Mouse (Mus musculus) small intestine, adult 2 months (tissue): Measurements from ENCODE around the gene Cep112.

Source experiments
- CTCF ChIP-seq: fragments of 200-500 bp; IDR thresholded peaks from 2 replicates; pipeline ENCODE4 v1.5.1; 2012; ENCODE audit warnings: low read depth, mild to moderate bottlenecking, control low read depth, inconsistent platforms, low read length, moderate library complexity, mixed read lengths; ENCODE audit not compliant: insufficient replicate concordance, insufficient read length; ENCODE audit errors: extremely low read depth
- POLR2A ChIP-seq: fragments of 200-500 bp; IDR thresholded peaks from 2 replicates; pipeline ENCODE4 v1.6.1; 2012; ENCODE audit warnings: low read depth, mild to moderate bottlenecking, control low read depth, inconsistent platforms, low read length, moderate library complexity

DNA sequence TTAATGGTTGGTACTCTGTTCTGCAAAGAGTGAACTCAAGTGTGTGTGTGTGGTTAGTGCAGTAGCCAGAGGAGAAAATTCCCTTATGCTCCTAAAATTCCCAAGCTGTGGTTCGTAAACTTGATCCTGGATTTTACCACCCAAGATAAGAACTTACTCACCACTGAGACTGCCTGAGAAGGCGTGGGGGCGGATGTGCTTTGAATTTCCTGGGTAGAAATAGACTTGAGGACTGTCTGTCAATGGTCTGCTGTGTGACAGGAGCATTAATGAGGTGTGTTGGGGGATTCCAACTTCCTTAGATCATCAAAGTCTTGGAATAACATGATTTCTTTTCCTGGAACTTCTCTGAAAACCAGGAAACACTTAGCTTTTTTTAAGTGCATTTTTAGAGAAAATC lies 374.7 kb downstream of the Cep112 start:
- TF ChIP-seq POLR2A = no peak
- TF ChIP-seq CTCF = no peak
